Mouse (Mus musculus) mesoderm, embryonic 11.5 days (tissue): ENCODE data around the gene Foxr2.

Experiments used
- DNase-seq: peaks from one replicate; pipeline ENCODE4 v3.0.0-alpha.2; 2012; ENCODE audit warnings: low read depth, low spot score

The Foxr2 gene

DNA sequence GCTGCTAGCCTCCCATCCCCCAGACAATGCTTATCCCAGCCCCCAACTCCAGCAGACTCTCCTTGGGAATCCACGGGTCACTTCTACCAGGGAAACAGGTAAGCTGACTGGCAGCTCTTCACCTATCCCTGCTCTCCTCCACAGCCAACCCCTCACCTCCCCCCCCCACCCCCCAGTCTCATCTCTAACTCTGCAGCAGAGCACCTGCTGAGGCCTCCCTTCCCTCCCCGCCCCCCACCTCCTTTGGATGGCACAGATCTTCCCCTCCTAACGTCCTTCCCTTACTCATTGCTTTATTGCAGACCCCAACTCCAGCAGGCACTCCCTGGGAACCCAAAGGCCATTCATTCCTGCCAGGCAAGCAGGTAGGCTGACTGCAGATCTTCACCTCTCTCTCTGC lies at the start of gene Foxr2:
Gene Foxr2, plus strand, starts transcription at position 301 of the 400 bp plus-strand sequence.
- no peak for DNase-seq

DNA sequence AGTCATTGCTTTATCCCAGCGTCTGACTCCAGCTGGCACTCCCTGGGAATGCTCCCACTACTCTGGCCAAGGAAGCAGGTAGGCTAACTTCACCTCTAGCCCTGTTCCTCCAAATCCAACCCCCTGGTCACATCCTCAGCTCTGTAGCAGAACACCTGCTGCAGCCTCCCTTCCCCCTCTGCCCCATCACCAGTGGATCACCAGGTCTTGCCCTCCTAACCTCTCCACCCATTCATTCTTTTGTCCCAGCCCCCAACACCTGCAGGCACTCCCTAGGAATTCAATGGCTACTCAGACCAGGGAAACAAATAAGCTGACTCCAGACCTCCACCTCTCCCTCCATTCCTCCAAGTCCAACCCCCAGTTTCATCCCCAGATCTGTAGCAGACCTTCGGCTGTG lies 427 bp downstream of the Foxr2 start:
- no peak for DNase-seq

DNA sequence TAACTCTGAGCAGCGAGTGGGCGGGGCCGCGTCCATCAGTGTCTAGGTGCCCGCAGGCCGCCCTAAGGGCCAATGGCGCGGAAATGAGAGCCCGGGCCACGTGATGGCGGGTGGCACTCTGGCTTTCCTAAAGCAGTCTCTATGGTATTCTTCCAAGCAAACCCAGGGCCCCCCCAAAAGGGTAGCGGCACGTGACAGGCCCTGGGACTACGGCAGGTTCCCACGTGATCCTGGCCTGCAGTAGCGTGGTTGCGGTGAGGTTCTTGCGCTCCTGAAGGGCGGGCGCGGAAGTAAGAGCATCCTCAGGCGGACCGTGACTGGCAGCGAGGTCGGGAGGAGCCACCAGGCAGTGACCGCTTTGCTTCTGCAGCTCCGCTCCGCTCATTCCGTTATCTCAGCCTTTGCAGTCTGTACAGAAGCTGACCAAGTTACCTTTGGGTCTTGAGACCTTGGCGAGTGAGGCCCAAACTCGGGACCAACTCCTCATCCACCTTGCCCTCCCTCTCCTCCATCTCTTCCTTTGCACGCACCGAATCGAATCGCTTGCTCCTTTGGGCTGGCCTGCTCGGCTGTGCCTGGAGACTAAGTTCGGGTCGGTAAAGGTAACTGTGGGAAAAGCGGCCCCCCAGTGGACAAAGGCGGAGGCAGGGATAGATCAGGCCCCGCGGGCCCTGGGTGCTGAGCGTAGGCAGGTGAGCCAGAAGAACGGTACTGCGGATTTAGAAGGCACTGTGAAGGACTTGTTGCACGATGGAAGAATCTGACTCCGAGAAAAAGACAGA lies 21.3 kb downstream of the Foxr2 start, which contains the start of gene Rragb:
Gene Rragb, plus strand, starts transcription at position 248 of the 782 bp plus-strand sequence.
- DNase-seq, result peak; percentile 78

DNA sequence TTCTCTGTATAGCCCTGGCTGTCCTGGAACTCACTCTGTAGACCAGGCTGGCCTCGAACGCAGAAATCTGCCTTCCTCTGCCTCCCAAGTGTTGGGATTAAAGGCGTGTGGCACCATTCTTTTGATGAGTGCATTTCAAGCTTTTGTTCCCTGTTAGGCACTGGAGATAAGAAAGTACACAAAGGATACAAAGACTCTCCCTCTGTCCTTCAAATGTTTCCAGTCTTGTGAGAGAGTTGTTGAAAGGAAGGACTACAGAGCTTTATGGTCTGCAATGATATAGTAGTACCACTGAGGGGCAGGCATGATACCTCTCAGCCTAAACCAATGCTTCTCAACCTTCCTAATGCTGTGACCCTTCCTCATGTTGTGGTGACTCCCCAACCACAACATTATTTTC lies 24.1 kb downstream of the Foxr2 start:
- DNase-seq, result no peak

DNA sequence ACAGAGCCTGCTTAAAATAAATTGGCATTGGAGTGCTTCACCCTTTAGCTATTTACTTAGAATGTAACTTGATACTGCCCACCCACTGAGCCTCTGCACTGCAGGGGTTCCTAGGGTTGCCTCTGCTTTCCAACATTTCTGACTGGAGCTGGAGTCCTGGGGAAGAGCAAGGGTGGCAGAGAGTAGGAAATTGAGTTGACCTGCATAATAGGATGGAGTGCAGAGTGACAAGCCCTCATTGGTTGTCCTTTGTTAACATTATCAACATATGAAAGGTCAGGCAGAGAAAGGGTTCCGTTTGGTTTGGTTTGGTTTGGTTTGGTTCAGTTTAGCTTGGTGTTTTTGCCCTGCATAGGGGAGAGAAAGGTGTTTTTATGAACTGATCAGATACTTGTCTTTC lies 33.2 kb downstream of the Foxr2 start:
- peak; percentile 10 for DNase-seq

DNA sequence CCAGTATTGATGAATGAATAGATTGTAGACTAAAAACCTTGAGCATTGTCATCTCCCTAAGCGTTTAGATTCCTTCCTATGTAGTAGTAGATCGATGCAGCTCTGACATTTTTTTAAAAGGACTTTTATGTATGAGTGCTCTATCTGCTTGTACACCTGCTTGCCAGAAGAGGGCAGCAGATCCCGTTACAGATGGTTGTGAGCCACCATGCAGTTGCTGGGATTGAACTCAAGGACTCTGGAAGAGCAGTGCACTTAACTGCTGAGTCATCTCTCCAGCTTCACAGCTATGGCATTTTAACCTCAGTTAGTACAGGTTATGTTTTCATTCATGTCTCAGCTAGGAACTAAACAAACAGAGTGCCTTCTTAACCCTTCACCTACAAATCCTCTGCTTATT lies 36.7 kb downstream of the Foxr2 start:
- DNase-seq, result peak; percentile 27

DNA sequence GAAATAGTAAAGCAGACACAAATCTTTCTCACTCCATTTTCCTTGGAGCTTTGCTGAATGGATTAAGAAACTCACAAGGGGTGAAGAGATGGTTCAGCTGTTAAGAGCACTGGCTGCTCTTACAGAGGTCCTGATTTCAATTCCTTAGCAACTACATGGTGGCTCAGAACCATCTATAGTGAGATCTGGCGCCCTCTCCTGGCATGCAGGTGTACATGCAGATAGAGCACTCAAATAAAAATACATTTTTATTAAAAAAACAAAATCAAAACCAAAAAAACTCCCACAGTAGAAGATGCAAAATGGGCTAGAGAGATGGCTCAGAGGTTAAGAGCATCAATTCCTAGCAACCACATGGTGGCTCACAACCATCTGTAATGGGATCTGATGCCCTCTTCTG lies 56.2 kb downstream of the Foxr2 start:
- peak; percentile 12 for DNase-seq

DNA sequence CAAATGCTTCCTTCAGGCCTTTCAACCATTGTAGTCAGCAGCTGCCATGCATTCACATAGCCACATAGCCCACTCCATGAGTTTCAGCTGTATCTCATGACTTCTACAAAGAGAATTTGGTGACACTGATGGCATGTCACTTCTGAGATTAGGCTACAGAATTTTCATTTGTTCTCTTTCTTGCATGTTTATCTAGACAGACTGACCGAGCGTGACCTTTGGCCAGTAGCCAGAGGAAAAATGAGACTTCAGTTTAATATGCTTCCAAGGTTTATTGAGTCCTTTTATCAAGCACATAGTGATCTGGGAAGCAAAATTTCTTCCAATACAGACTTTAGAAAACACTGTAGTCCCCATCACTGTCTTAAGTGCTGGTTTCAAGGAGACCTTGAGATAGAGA lies 63.6 kb downstream of the Foxr2 start:
- DNase-seq, result no peak
